Mouse (Mus musculus) megakaryocyte, embryonic 14.5 days (primary cell): Measurements from ENCODE around the gene Draxin. TPM values are rescaled to one million over a fixed set of nuclear protein-coding genes. Genes with fewer than 3 reads are reported as not detected.
"Not testable (repeated sequence)": the region's sequence is repeated elsewhere in the genome, so short reads cannot be mapped to it uniquely, and the experiment has no call there.

Experiments used
- H3K27me3 ChIP-seq: replicated peaks from 2 replicates; pipeline ENCODE3; 2012; ENCODE audit warnings: inconsistent platforms
- H3K36me3 ChIP-seq: replicated peaks from 2 replicates; pipeline ENCODE3; 2012; ENCODE audit warnings: low read length, inconsistent platforms, mixed read lengths
- H3K4me1 ChIP-seq: 2 replicates; pipeline ENCODE4 v1.6.1; 2012; ENCODE audit warnings: inconsistent platforms
- H3K4me3 ChIP-seq: replicated peaks from 2 replicates; pipeline ENCODE3; 2012; ENCODE audit warnings: moderate library complexity, mild to moderate bottlenecking, inconsistent platforms
- H3K9me3 ChIP-seq: 2 replicates; pipeline ENCODE4 v1.6.1; 2012; ENCODE audit warnings: inconsistent platforms
- FLI1 ChIP-seq: IDR thresholded peaks from 2 replicates; pipeline ENCODE4 v1.6.1; 2012; ENCODE audit warnings: low read length, inconsistent platforms, mixed read lengths
- GATA1 ChIP-seq: IDR thresholded peaks from 3 replicates; pipeline ENCODE4 v1.6.1; 2012; ENCODE audit warnings: mixed read lengths, low read length, inconsistent platforms, borderline replicate concordance
- polyA plus RNA-seq: library from polyadenylated mRNA; stranded (reverse); fragments of >175 nt; gene quantifications from 2 replicates; pipeline ENCODE4 v1.2.3, GENCODE M21; 2012; ENCODE audit warnings: low replicate concordance; ENCODE audit not compliant: insufficient read depth

Gene Draxin
- polyA plus RNA-seq, 1 experiment: 4.9 TPM

DNA sequence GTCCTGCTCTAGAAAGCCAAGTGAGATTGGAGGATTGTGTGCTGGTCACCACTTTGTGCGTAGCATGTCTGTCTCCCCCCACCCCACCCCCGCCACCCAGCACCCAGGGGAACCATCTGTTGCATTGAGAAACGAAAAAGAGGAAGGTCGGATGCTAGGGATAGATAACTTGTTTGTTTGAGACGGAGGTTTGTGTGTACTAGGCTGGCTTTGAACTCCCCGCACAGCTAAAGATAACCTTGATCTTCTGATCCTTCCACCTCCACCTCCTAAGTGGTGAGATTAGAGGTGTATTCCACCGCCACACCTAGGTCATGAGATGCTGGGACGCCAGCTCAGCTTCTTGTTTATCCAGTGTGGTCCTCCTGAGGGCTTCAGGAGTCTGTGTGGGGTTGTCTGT is 4.5 kb upstream of the Draxin start:
- Histone ChIP-seq H3K9me3 (0 out of 2 replicates have a peak, but pooled peaks cover 3% of the 10 kb centered on the region), H3K36me3 (no peaks in the 10 kb centered on the region), H3K4me1 (peaks cover 44% of the 10 kb centered on the region), H3K27me3 (peaks cover 60% of the 10 kb centered on the region), H3K4me3 (no peak overlapping the region)
- TF ChIP-seq FLI1 (no peak), GATA1 (no peak)

GRCm38 (mm10) chr4:148131497-148132081 is 1.1 kb upstream of the Draxin start:
- peaks cover 54% of the 10 kb centered on the region for H3K4me1 ChIP-seq
- H3K36me3 ChIP-seq: peaks cover 5% of the 10 kb centered on the region
- peaks cover 72% of the 10 kb centered on the region for H3K27me3 ChIP-seq
- TF ChIP-seq FLI1: no peak
- no peak for TF ChIP-seq GATA1
- peaks cover 9% of the 10 kb centered on the region for H3K9me3 ChIP-seq
- peak overlapping the region; percentile 92 for H3K4me3 ChIP-seq

- peaks cover 5% of the 10 kb centered on the region for H3K36me3 ChIP-seq
- H3K4me1 ChIP-seq: peaks cover 54% of the 10 kb centered on the region
- H3K4me3 ChIP-seq: peak within 1 kb of the TSS; percentile 92
- H3K27me3 ChIP-seq: peaks cover 83% of the 10 kb centered on the region
- peaks cover 9% of the 10 kb centered on the region for H3K9me3 ChIP-seq
- TF ChIP-seq GATA1: no peak
- no peak for TF ChIP-seq FLI1
Observed at GRCm38 (mm10) chr4:148130133-148130532, 365 bp downstream of the Draxin start, which contains the start of gene Mad2l2. TSS of gene Mad2l2 (plus strand) at chr4:148130384.

- H3K9me3 ChIP-seq: peaks cover 7% of the 10 kb centered on the region
- peak overlapping the region; percentile 92 for H3K4me3 ChIP-seq
- TF ChIP-seq GATA1: no peak
- TF ChIP-seq FLI1: no peak
- peaks cover 82% of the 10 kb centered on the region for H3K27me3 ChIP-seq
- H3K4me1 ChIP-seq: peaks cover 62% of the 10 kb centered on the region
- peaks cover 5% of the 10 kb centered on the region for H3K36me3 ChIP-seq
Observed at GRCm38 (mm10) chr4:148128672-148129071, 1.8 kb downstream of the Draxin start.

- H3K36me3 ChIP-seq: peaks cover 5% of the 10 kb centered on the region
- TF ChIP-seq GATA1 (no peak), FLI1 (no peak)
- peak overlapping the region; percentile 92 for H3K4me3 ChIP-seq
- peaks cover 67% of the 10 kb centered on the region for H3K4me1 ChIP-seq
- H3K9me3 ChIP-seq: peaks cover 6% of the 10 kb centered on the region
- H3K27me3 ChIP-seq: peaks cover 84% of the 10 kb centered on the region
Observed at GRCm38 (mm10) chr4:148128241-148128640, 2.3 kb downstream of the Draxin start.

DNA sequence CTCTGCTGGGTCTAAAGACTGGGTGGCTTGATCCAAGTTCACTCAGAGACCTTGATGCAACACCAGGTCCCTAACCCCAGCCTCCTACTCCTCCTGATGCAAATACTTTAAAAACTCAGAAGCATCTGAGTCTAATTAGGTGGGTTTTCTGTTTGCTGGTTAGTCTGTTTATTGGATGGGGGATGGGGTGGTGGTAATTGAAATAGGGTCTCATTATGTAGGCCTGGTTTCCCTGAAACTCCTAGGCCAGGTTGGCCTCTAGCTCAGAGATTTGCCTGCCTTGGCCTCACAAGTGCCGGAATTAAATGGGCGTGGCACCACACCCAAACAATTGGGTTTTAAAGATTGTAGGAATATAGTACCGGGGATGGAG is 7.8 kb downstream of the Draxin start:
- H3K36me3 ChIP-seq: peaks cover 15% of the 10 kb centered on the region
- no peak overlapping the region for H3K4me3 ChIP-seq
- peaks cover 6% of the 10 kb centered on the region for H3K9me3 ChIP-seq
- no peak for TF ChIP-seq GATA1
- TF ChIP-seq FLI1: no peak
- peaks cover 63% of the 10 kb centered on the region for H3K4me1 ChIP-seq
- H3K27me3 ChIP-seq: peaks cover 51% of the 10 kb centered on the region

- TF ChIP-seq FLI1 (no peak), GATA1 (no peak)
- Histone ChIP-seq H3K27me3 (peaks cover 46% of the 10 kb centered on the region), H3K9me3 (peaks cover 6% of the 10 kb centered on the region), H3K4me3 (no peak overlapping the region), H3K36me3 (peaks cover 16% of the 10 kb centered on the region), H3K4me1 (peaks cover 59% of the 10 kb centered on the region)
Observed at GRCm38 (mm10) chr4:148121982-148122693, 8.4 kb downstream of the Draxin start.

GRCm38 (mm10) chr4:148121362-148121761 is 9.1 kb downstream of the Draxin start:
- peaks cover 39% of the 10 kb centered on the region for H3K27me3 ChIP-seq
- peaks cover 21% of the 10 kb centered on the region for H3K36me3 ChIP-seq
- H3K4me1 ChIP-seq: peaks cover 55% of the 10 kb centered on the region
- no peak for TF ChIP-seq GATA1
- TF ChIP-seq FLI1: no peak
- H3K4me3 ChIP-seq: peak overlapping the region; percentile 29
- H3K9me3 ChIP-seq: peaks cover 10% of the 10 kb centered on the region

DNA sequence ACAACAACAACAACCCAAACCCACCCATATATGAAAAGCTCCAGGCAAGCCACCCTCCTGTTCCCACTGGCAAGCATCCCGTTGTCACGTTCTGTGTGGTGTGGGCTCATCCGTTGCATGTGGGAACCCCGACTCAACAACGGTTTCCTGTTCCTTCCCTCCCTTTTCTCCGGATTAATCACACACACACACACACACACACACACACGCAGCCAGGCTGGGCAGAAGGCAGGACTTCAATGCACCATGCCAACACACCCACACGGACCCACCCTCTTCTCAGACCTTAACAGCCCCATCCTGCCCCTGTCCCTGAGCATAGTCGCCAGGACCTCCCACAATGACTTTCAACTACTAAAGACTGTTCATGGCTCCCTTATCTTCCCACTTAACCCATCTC is 9.9 kb downstream of the Draxin start:
- TF ChIP-seq FLI1 (no peak), GATA1 (no peak)
- H3K4me3 ChIP-seq: peak overlapping the region; percentile 53

GRCm38 (mm10) chr4:148119578-148119977 is 10.9 kb downstream of the Draxin start:
- H3K4me3 ChIP-seq, H3K9me3 ChIP-seq: not testable (repeated sequence)
- Histone ChIP-seq H3K36me3 (peaks cover 21% of the 10 kb centered on the region), H3K27me3 (peaks cover 24% of the 10 kb centered on the region), H3K4me1 (peaks cover 65% of the 10 kb centered on the region)

More for the DNA sequence above, 9.9 kb downstream of the Draxin start:
- H3K36me3 ChIP-seq: peaks cover 21% of the 10 kb centered on the region
- peaks cover 33% of the 10 kb centered on the region for H3K27me3 ChIP-seq
- peaks cover 10% of the 10 kb centered on the region for H3K9me3 ChIP-seq
- H3K4me1 ChIP-seq: peaks cover 59% of the 10 kb centered on the region
